Mouse (Mus musculus): Measurements from ENCODE around the gene Tinf2. TPM values are rescaled to one million over a fixed set of nuclear protein-coding genes. Genes with fewer than 3 reads are reported as not detected.

Tinf2 gene
- 10 to 100 TPM in 1 of 2 experiments, 1 to 10 TPM in 1; 9.4 to 10.8 TPM for total RNA-seq (2021)
- long read RNA-seq, experiment 1, partial matches to known transcripts, result 0 of 2 reads
- long read RNA-seq, experiment 1, other reads (novel, unspliced or antisense), result 1 of 2 reads
- long read RNA-seq, experiment 2, partial matches to known transcripts, result 2 of 8 reads
- long read RNA-seq, experiment 2, other reads (novel, unspliced or antisense), result 2 of 8 reads

- DNase-seq, result peak; percentile 83 to 88
- intact Hi-C loops (cut with DNase I), result loop anchor here (2.0 to 5.0 kb wide), 2 partner anchors 63 to 221 kb away; partner anchors contain the start of genes Dhrs1, Nop9 and Sdr39u1
Observed at GRCm38 (mm10) chr14:55681160-55682117, at the start of gene Tinf2. TSS of gene Tinf2 (minus strand) at chr14:55681820.

- intact Hi-C loops (cut with DNase I), result no loop called here
- DNase-seq, result no peak
Observed at GRCm38 (mm10) chr14:55730531-55731032, 49.0 kb upstream of the Tinf2 start.

DNA sequence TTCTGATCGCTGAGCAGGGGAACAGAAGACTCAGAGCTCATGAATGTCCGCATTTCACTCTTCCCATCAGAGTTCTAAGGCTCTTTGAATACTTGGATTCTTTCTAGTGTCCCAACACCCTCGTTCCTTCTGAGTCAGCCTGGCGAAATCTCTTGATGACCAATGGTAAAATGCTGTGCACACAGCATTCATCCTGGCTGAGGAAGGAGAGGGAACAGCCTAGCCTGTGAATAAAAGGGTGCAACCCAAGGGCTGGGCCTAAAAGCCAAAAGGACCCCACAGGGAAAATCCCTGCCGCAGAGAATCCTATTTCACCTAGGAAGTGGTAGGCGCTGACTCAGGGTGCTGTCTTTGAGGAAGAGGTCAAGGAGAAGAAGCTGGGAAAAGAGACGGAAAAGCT, 48.5 kb upstream of the Tinf2 start:
- DNase-seq, result no peak
- intact Hi-C loops (cut with DNase I), result no loop called here

GRCm38 (mm10) chr14:55727889-55728685, 46.5 kb upstream of the Tinf2 start:
- intact Hi-C loops (cut with DNase I), result no loop called here
- no peak for DNase-seq

DNA sequence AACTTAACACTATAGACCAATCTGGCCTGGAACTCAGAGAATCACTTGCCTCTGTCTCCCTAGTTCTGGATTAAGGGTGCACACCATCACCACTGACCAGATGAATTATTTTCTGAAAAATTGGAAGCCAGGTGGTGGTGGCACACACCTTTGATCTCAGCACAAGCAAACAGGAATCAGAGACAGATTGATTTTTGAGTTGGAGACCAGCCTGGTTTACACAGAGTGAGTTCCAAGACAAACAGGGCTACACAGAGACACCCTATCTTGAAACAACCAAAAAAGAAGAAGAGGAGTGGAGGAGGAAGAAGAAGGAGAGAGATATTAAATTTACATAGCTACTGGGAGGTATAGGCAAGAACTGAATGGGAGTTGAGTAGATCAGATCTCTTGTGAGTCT, 44.6 kb upstream of the Tinf2 start:
- no peak for DNase-seq
- intact Hi-C loops (cut with DNase I), result no loop called here

DNA sequence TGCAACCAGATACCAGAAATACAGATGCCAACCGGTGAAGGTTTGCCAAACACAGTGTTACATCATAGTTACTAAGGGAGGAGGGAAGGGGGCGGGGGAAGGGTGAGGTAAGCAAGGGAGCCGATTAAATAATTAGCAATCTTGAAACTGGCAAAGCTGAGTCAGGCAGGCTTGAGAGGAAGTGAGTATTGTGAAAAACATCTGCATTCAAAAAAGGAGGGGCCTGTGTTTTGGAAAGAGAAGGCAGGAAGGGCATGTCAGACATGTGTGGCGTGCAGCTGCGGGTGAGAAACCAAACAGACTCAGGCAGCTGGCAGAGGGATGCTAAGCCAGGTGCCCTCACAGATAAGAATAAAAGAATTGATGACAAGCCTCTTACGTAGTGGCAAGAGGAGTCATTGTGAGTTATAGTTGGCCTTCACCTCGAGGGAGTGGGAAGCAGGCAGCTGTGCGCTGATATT, 42.8 kb upstream of the Tinf2 start:
- intact Hi-C loops (cut with DNase I), result no loop called here
- no peak for DNase-seq

GRCm38 (mm10) chr14:55723433-55723832, 41.8 kb upstream of the Tinf2 start:
- DNase-seq, result no peak
- intact Hi-C loops (cut with DNase I), result no loop called here

DNA sequence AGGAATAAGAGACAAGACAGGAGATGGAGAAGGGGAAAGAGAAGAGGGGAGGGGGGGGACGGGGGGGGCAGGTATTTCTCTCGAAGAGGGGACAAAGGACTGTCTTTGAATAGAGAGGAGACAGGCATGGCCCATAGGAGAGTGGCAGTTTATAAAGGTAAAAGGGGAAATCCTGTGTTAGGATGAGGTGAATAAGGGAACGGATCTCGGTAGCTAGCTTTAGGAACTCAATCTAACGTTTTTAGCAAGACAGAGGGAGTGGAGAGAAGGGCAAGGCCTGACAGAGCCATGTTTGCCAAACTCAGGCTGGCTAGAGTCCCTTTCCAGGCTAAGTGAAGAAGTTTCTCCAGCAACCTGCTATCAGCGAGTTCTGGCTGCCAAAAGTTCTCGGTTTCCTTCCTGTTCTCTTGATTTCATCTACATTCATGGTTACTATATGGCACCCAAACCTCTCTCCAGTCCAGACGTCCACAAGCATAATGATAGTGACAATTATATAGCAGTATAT, 40.9 kb upstream of the Tinf2 start:
- DNase-seq, result no peak
- intact Hi-C loops (cut with DNase I), result no loop called here

DNA sequence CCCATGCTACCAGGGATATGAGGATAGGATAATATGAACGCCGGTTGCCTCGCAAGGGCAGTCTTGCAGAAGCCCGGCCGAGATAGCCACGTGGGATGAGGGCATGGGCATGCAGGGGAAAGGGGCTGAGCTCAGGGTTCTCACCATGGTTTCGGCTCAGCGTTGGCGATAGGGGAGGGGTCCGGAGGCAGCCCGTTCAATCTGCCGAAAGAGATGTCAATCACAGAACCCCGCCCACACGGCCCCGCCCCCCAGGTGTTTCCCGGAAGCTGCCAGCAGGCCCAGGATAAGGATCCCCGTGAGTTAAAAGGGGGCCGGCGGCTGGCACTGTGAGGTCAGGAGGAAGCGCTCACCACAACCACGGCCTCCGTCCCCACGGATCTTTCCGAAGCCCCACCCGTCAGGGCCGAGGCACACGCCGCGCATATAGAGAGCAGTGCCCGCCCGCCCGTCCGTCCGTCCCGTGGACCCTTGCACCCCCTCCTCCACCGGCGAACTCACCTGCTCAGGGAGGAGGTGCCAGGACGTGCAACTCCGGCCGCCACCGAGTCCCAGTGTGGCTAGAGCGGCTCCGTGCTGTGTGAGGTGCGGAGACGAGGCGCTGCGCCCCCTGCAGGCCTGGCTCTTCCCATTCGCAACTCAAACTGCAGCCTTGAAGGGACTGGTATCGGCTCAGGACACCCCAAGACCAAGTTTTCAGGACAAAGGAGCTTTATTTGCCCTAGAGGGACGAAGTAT, 40.2 kb upstream of the Tinf2 start, which contains the start of gene Rabggta:
TSS of gene Rabggta (minus strand) at position 564 of the 738 bp plus-strand sequence.
- DNase-seq, result peak; percentile 83 to 86
- intact Hi-C loops (cut with DNase I), result no loop called here

DNA sequence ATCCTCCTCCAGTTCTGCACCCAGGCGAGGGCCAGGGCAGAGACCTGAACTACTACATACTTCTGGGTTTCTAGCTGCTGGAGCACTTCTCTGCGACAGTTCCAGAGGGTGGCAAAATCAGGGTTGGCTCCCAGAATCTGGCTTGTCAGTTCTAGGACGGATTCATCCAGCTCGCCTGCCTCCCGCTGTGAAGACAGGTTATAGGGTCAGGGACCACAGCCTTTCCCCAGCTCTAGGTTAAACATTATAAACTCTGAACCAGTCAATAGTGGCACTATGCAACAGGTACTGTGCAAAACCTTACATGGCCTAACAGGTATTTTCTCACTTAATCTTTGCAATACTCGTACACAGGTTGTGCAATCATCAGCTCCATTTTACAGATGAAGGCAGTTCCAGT, 39.5 kb upstream of the Tinf2 start:
- intact Hi-C loops (cut with DNase I), result no loop called here
- no peak for DNase-seq

DNA sequence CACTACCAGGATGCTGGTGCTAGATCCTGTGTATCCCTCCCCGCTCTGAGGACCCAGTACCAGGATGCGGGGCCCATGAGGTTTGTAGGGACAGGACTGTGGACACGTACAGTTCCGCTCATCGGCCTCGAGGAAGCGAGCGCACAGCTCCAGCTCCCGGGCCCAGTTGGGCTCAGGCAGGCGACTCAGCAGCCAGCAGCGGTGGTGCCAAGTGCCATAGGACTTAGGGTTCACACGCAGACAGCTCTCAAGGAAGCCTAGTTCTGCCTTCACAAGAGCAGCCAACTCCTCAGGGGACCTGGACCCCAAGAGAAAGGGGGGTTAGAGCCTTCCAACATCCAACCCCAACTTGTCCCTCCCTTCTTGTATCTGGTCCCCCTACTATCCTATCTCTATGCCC, 39.0 kb upstream of the Tinf2 start:
- DNase-seq, result no peak
- intact Hi-C loops (cut with DNase I), result no loop called here

DNA sequence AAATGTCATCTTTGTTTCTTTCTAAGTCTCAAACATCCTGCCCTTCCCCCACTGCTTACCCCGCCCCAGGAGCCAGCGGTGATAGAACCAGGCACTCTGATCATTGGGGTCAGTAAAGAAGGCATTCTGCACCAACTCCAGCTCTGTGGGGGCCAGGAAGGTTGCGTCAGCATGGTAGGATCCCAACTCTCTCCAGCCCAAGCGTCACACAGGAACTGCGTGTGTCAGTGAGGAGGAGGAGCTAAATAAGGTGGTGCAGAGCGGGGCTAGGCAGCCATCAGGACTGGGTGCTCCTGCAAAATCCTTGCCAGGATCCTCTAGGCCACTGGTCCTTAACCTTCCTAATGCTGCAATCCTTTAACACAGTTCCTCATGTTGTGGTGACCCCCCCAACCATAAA, 38.1 kb upstream of the Tinf2 start:
- intact Hi-C loops (cut with DNase I), result no loop called here

DNA sequence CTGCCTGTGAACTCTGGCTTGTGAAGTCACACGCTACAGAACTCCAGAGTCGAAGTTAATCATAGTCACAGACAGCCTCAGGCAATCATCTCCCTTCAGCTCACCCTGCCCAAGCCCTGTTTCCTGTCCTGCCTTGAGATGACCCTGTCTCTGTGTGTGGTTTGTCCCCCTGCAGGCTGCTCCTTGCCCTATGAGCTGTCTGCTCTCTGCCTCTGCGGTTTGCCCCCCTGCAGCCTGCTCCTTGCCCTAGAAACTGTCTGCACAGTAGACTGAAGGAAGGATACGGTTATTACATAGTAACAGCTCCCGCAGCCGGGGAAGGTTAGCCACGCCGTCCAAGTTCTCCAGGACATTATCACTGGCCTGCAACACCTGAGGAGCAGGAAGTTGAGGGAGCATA, 35.3 kb upstream of the Tinf2 start:
- intact Hi-C loops (cut with DNase I), result no loop called here
- no peak for DNase-seq

More for the DNA sequence above, 38.1 kb upstream of the Tinf2 start:
- no peak for DNase-seq

DNA sequence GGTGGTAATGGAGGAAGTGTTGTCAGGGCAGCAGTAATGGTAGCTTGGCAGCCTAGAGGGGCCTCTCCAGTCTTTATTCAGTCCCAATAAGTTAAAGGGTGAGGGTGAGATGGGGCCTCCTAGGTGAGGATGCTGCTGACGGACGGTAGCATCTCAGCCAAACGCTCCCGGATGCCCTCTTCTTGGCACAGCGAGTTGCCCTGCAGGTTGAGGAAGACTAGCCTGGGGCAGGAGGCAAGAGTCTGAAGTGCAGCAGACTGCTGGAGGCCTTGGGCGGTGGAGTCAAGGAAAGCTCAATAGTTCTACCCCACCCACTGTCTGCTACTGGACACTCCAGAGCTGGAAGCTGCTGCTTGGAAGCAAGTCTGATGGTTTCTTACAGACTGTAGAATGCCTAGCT, 34.7 kb upstream of the Tinf2 start:
- DNase-seq, result no peak
- intact Hi-C loops (cut with DNase I), result no loop called here

GRCm38 (mm10) chr14:55714893-55715292, 33.3 kb upstream of the Tinf2 start:
- no peak for DNase-seq
- intact Hi-C loops (cut with DNase I), result no loop called here

- no peak for DNase-seq
Observed at GRCm38 (mm10) chr14:55713729-55714122, 32.1 kb upstream of the Tinf2 start, which contains the start of gene Tgm1. TSS of gene Tgm1 (minus strand) at chr14:55713926.

DNA sequence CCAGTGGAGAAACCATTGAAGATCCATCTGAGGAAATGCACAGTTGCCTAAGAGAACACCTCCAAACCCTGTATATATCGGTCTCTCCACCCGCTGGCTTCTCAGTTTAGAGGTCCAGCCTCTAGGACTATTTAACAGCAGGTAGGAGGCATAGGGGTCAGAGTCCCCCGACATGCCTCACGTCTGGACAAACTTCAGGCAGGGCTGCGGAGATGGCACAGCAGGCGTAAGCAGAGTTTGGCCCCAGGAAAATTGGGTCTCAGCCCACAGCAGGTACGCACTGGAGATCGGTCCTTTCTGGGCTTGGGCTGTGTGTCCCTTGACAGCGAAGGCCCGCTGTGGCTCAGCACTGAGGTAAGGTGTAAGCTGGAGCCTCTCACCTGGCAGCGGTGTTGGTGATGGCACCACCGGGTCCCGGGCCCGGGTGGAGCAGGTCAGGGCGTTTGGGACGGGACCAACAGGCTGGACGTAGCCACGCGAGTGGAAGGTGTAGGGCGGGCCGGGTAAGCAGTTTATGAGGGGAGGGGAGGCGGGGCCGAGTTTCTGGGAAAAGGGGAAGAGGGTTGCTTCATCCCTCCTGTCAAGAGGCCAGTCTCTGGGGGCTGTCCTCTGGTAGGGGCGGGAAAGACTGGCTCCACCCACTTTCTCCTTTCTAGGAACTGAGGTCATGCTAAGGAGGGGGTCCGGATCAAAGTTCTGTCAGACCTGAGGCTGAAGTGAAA, 31.5 kb upstream of the Tinf2 start:
- intact Hi-C loops (cut with DNase I), result no loop called here
- DNase-seq, result no peak

More at GRCm38 (mm10) chr14:55713729-55714122, 32.1 kb upstream of the Tinf2 start, which contains the start of gene Tgm1:
- intact Hi-C loops (cut with DNase I), result no loop called here

DNA sequence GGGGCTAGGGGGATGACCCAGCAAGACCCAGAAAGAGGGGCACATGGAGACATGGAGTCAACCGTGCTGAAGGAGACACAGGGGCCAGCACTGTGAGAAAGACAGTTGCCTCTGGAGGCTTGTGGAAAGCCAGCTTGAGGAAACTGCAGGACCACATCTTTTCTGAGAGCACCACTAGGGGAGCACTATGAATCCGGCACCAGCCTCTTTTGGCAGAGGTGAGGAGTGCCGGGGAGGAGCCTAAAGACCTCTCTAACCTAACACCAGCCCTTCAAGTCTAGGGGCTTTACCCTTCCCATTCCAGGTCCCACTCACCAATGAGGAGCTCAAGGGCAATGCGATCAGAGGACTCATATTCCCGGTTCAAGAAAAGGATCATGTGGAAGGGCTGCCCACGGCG, 30.2 kb upstream of the Tinf2 start:
- intact Hi-C loops (cut with DNase I), result no loop called here

DNA sequence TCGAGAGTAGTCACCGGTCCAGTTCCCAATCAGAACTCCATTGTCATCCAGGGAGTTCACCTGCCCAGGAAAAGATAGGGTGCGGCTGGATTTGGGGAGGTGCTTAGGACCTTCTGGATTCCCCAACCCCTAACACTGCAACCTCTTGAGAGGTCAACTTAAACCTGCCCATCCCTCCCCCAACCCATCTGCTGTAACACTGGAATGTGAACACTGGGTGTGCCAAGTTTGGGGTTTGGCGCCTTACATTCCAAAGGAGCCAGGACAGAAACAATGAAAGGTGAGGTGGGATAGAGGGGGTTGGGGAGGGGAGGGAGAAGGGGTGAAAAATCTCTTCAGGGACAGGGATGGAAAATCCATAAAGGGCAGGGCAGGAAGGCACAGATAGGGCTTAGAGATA, 27.9 kb upstream of the Tinf2 start:
- intact Hi-C loops (cut with DNase I), result no loop called here

More for the DNA sequence above, 30.2 kb upstream of the Tinf2 start:
- DNase-seq, result no peak

More for the DNA sequence above, 27.9 kb upstream of the Tinf2 start:
- DNase-seq, result no peak

Data from gastrocnemius, postnatal 36 days (tissue).